Mouse (Mus musculus) testis, postnatal 14 days (tissue): ENCODE data around the gene Brd7.

Source experiments
- DNase-seq: peaks from one replicate; pipeline ENCODE4 v3.0.0; 2021; ENCODE audit warnings: low spot score

Brd7 gene

DNA sequence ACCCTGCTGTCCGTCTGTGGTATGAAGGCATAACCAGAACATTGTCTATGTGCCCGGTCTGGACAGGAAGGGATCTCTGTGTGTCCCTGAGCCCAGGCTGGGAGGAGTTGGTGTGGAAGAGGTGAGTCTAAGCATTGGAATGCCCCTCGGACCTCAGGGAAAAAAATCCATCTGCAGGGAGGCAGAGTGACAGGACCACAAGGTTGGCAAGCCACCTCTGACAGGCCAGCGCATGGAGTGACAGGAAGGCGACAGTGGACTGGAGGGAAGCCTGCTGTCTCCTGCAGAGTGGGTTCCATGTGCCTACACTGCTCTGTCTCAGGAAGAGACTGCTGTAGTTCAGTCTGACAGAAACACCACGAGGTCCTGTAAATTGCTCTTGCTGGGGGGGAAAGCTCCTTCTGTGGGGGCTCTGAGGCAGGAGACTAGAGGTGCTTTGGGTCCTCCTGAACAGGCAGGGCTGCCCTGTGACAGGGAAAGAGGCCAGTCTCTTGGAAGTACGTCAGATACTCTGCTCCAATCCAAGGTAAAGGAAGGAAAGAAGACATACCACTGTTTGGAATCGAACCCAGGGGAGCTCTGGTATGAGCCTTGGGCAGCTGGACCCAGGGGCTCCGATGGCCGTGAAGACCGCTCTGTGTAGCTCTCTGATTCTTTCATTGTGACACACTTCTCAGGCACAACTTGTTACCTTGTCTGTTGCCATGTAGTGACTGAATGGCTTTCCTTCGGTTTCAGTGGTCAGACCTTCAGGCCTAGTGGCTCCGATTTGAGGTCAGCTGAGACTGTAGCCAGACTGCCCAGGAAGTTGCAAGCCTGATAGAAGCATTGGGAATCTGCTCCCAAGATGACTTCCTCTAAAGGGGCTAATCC is 78.5 kb downstream of the Brd7 start:
- no peak for DNase-seq

- DNase-seq = peak; percentile 74
These were observed 79.3 kb downstream of the Brd7 start for GRCm38 (mm10) chr8:88282684-88283083.
